In the genomic region with DNA sequence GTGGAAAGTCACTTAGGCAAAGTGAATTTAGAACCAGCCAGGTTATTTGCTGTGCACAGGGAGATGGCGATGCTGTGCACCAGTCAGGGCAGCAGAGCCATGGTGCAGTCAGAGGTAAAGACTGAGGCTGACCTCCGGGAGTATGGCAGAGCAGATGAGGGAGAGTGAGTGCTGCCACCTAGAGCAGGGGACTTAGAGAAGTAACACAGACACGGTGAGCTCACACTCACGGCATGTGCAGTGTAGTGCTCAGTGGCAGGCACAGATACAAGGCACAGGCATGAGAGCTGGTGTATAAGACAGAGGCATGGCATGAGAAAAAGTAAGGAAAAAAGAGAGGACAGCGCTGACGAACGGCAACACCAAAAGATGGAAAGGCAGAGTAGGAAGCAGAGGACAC, we compare ENCODE assay signal across 24 mouse cellular contexts. TPM values are rescaled to one million over a fixed set of nuclear protein-coding genes. Genes with fewer than 3 reads are reported as not detected.
DNase-seq lines count a peak whose midpoint lies in the region; ATAC-seq and TF ChIP-seq lines count a peak whose summit lies in the region.
"Had no signal": no experiment of that assay in that cellular context is flagged by ENCODE, and none has a peak within 500 bp of the region (broad histone marks: within the 10 kb centered on the region; RNA-seq: fewer than 3 reads in every experiment).

No protein-coding gene starts in this region.

- H3K36me3 ChIP-seq in intestine, postnatal 0 days (ENCODE audit: control insufficient read depth, insufficient read depth) = peaks cover 30% of the 10 kb centered on the region
- peaks cover 6% of the 10 kb centered on the region; the same call in 1 of the 2 replicates for H3K36me3 ChIP-seq in intestine, embryonic 15.5 days
- peaks cover 43% of the 10 kb centered on the region for H3K36me3 ChIP-seq in liver, postnatal 0 days (replicated peaks; ENCODE audit: insufficient read depth, low read length)
- H3K36me3 ChIP-seq in liver, embryonic 11.5 days (ENCODE audit: control insufficient read depth, insufficient read depth, low read length) = peaks cover 6% of the 10 kb centered on the region; the same call in 1 of the 2 replicates

- no peak for ATAC-seq in intestine, postnatal 0 days
- no peak for ATAC-seq in intestine, embryonic 15.5 days
- no peak for ATAC-seq in liver, postnatal 0 days
- no peak; the same call in 1 of the 2 replicates for ATAC-seq in liver, embryonic 11.5 days (replicated peaks; ENCODE audit: low FRiP score)
- peak; percentile 50 for ATAC-seq in megakaryocyte-erythroid progenitor cell, adult 5-6 weeks (replicated peaks; ENCODE audit: low FRiP score, low TSS enrichment, poor library complexity, severe bottlenecking)
- ATAC-seq: forebrain, embryonic 16.5 days; inflammation-experienced regulatory T-cells, adult 6 months had no signal

- H3K4me1 ChIP-seq in intestine, postnatal 0 days (replicated peaks; ENCODE audit: control insufficient read depth, insufficient read depth, low read length) = no peaks in the 10 kb centered on the region
- H3K4me1 ChIP-seq in intestine, embryonic 15.5 days (replicated peaks) = no peaks in the 10 kb centered on the region
- no peaks in the 10 kb centered on the region for H3K4me1 ChIP-seq in liver, postnatal 0 days (ENCODE audit: insufficient read depth)
- no peaks in the 10 kb centered on the region for H3K4me1 ChIP-seq in liver, embryonic 11.5 days (replicated peaks; ENCODE audit: control insufficient read depth, insufficient read depth, low read length)
- H3K4me1 ChIP-seq: embryonic facial prominence, embryonic 13.5 days; heart, embryonic 12.5 days; hindbrain, embryonic 10.5 days; hindbrain, embryonic 15.5 days; limb, embryonic 12.5 days; liver, embryonic 15.5 days; neural tube, embryonic 13.5 days had no signal

- no peaks in the 10 kb centered on the region for H3K9me3 ChIP-seq in intestine, postnatal 0 days (ENCODE audit: control insufficient read depth)
- no peaks in the 10 kb centered on the region for H3K9me3 ChIP-seq in intestine, embryonic 15.5 days
- no peaks in the 10 kb centered on the region for H3K9me3 ChIP-seq in liver, postnatal 0 days (ENCODE audit: low read length)
- H3K9me3 ChIP-seq in liver, embryonic 11.5 days (ENCODE audit: control insufficient read depth, low read length) = no peaks in the 10 kb centered on the region
- H3K9me3 ChIP-seq: embryonic facial prominence, embryonic 13.5 days; heart, embryonic 12.5 days; hindbrain, embryonic 10.5 days; hindbrain, embryonic 15.5 days; limb, embryonic 12.5 days; liver, embryonic 15.5 days; neural tube, embryonic 13.5 days had no signal

- no peak overlapping the region for H3K9ac ChIP-seq in intestine, postnatal 0 days (ENCODE audit: low read depth, low read length)
- H3K9ac ChIP-seq in intestine, embryonic 15.5 days = no peak overlapping the region
- H3K9ac ChIP-seq in liver, postnatal 0 days (replicated peaks) = no peak overlapping the region
- H3K9ac ChIP-seq in liver, embryonic 11.5 days (ENCODE audit: low read depth, low read length) = no peak overlapping the region
- H3K9ac ChIP-seq: embryonic facial prominence, embryonic 13.5 days; heart, embryonic 12.5 days; hindbrain, embryonic 15.5 days; limb, embryonic 12.5 days; liver, embryonic 15.5 days; neural tube, embryonic 13.5 days had no signal

- WGBS in intestine, postnatal 0 days = 75% methylated on average over 7 of the region's 7 CpGs
- 84% methylated on average over 7 of the region's 7 CpGs for WGBS in intestine, embryonic 15.5 days
- WGBS in liver, postnatal 0 days (ENCODE audit: insufficient replicate concordance) = 66% methylated on average over 7 of the region's 7 CpGs
- 81% methylated on average over 7 of the region's 7 CpGs for WGBS in liver, embryonic 11.5 days

- no peaks in the 10 kb centered on the region for H3K27me3 ChIP-seq in intestine, postnatal 0 days (replicated peaks; ENCODE audit: control insufficient read depth, insufficient read depth, low read length)
- no peaks in the 10 kb centered on the region for H3K27me3 ChIP-seq in intestine, embryonic 15.5 days (replicated peaks)
- H3K27me3 ChIP-seq in liver, postnatal 0 days (ENCODE audit: insufficient read depth, low read length) = no peaks in the 10 kb centered on the region
- H3K27me3 ChIP-seq in liver, embryonic 11.5 days (replicated peaks; ENCODE audit: control insufficient read depth, insufficient read depth, low read length) = no peaks in the 10 kb centered on the region
- H3K27me3 ChIP-seq: embryonic facial prominence, embryonic 13.5 days; heart, embryonic 12.5 days; hindbrain, embryonic 15.5 days; limb, embryonic 12.5 days; liver, embryonic 15.5 days; neural tube, embryonic 13.5 days had no signal

- no peak overlapping the region for H3K27ac ChIP-seq in intestine, postnatal 0 days (ENCODE audit: low read depth, low read length)
- no peak overlapping the region for H3K27ac ChIP-seq in intestine, embryonic 15.5 days
- no peak overlapping the region for H3K27ac ChIP-seq in liver, postnatal 0 days (ENCODE audit: low read depth)
- no peak overlapping the region for H3K27ac ChIP-seq in liver, embryonic 11.5 days (ENCODE audit: low read depth, low read length)
- H3K27ac ChIP-seq: embryonic facial prominence, embryonic 13.5 days; heart, adult 2 months; hindbrain, embryonic 10.5 days; hindbrain, embryonic 15.5 days; kidney, postnatal 0 days; limb, embryonic 12.5 days; liver, embryonic 15.5 days; neural tube, embryonic 13.5 days had no signal

- TF ChIP-seq EP300 in liver, postnatal 0 days (IDR thresholded peaks at IDR 0.05; ENCODE audit: low read depth) = no peak

- H3K4me3 ChIP-seq in intestine, postnatal 0 days (ENCODE audit: low read depth, low read length) = no peak overlapping the region
- no peak overlapping the region for H3K4me3 ChIP-seq in intestine, embryonic 15.5 days (replicated peaks)
- no peak overlapping the region for H3K4me3 ChIP-seq in liver, postnatal 0 days (ENCODE audit: low read depth, low read length)
- H3K4me3 ChIP-seq in liver, embryonic 11.5 days (ENCODE audit: low read depth, low read length) = no peak overlapping the region
- H3K4me3 ChIP-seq: embryonic facial prominence, embryonic 13.5 days; erythroblast, embryonic 14.5 days; heart, adult 2 months; heart, embryonic 12.5 days; hindbrain, embryonic 10.5 days; hindbrain, embryonic 15.5 days; limb, embryonic 12.5 days; liver, embryonic 15.5 days; neural tube, embryonic 13.5 days had no signal

- TF ChIP-seq CTCF in intestine, postnatal 0 days (IDR thresholded peaks at IDR 0.05; ENCODE audit: low read depth) = peak; percentile 43
- TF ChIP-seq CTCF in liver, postnatal 0 days (IDR thresholded peaks at IDR 0.05; ENCODE audit: low read depth) = peak; percentile 8; the same call in 1 of the 2 replicates

- DNase-seq in liver, postnatal 0 days = no peak
- DNase-seq in liver, embryonic 11.5 days (ENCODE audit: low spot score) = no peak
- peak; percentile 43 for DNase-seq in ES-CJ7 (ENCODE audit: low read depth, low spot score)
- DNase-seq in adrenal gland, postnatal 4 days (ENCODE audit: low spot score in 2 of 2) = no peak
- DNase-seq: adrenal gland, postnatal 10 days; cerebellum, adult 11-12 months; cerebellum, postnatal 10 days; heart, adult 2 months; kidney, adult 8-10 months had no signal

- H3K4me2 ChIP-seq in intestine, postnatal 0 days (replicated peaks; ENCODE audit: low read depth) = no peak overlapping the region
- H3K4me2 ChIP-seq in intestine, embryonic 15.5 days (replicated peaks) = no peak overlapping the region
- H3K4me2 ChIP-seq in liver, postnatal 0 days (ENCODE audit: low read depth, low read length) = no peak overlapping the region
- H3K4me2 ChIP-seq in liver, embryonic 11.5 days = no peak overlapping the region
- H3K4me2 ChIP-seq: embryonic facial prominence, embryonic 13.5 days; heart, embryonic 12.5 days; hindbrain, embryonic 15.5 days; limb, embryonic 12.5 days; liver, embryonic 15.5 days; midbrain, embryonic 11.5 days; neural tube, embryonic 13.5 days had no signal

RNA-seq across cellular contexts. Expression of a gene that starts 30.6 kb away (rescaled TPM):
- polyA plus RNA-seq in intestine, postnatal 0 days (2015; fragmentation: Nextera tagmentation; extraction: Ambion mirVana) = 17.2 and 18.5 TPM in 2 replicates
- polyA plus RNA-seq in intestine, embryonic 15.5 days (2015; fragmentation: Nextera tagmentation; extraction: Ambion mirVana) = 13.1 and 16.6 TPM in 2 replicates
- 2.5 and 2.7 TPM in 2 replicates for polyA plus RNA-seq in liver, postnatal 0 days (2015; fragmentation: Nextera tagmentation; extraction: Ambion mirVana)
- 2.1 and 2.8 TPM in 2 replicates for polyA plus RNA-seq in liver, embryonic 11.5 days (2014; fragmentation: Nextera tagmentation; extraction: Ambion mirVana)
- total RNA-seq in megakaryocyte-erythroid progenitor cell, adult 5-6 weeks (2014; fragmentation: Nextera tagmentation) = 0.37 TPM in 1 of 2 replicates, not detected in the other
- 0.88 TPM in 1 of 2 replicates, not detected in the other for total RNA-seq in megakaryocyte-erythroid progenitor cell, adult 5-6 weeks (2017)
- 10 to 100 TPM; 50.9 to 55.5 TPM for total RNA-seq in adrenal gland, postnatal 4 days (2021)
- polyA plus RNA-seq: erythroblast, embryonic 14.5 days had no signal

RNA-seq across cellular contexts. Expression of a gene that starts 49.6 kb away (rescaled TPM):
- polyA plus RNA-seq in intestine, postnatal 0 days (2015; fragmentation: Nextera tagmentation; extraction: Ambion mirVana) = 2.6 and 2.7 TPM in 2 replicates
- polyA plus RNA-seq in intestine, embryonic 15.5 days (2015; fragmentation: Nextera tagmentation; extraction: Ambion mirVana) = 2.3 and 2.6 TPM in 2 replicates
- polyA plus RNA-seq in liver, postnatal 0 days (2015; fragmentation: Nextera tagmentation; extraction: Ambion mirVana) = 0.90 and 1.3 TPM in 2 replicates
- 3.2 TPM in 2 replicates for polyA plus RNA-seq in liver, embryonic 11.5 days (2014; fragmentation: Nextera tagmentation; extraction: Ambion mirVana)
- total RNA-seq in megakaryocyte-erythroid progenitor cell, adult 5-6 weeks (2014; fragmentation: Nextera tagmentation) = 10.0 and 11.3 TPM in 2 replicates
- total RNA-seq in megakaryocyte-erythroid progenitor cell, adult 5-6 weeks (2017) = 15.1 and 15.3 TPM in 2 replicates
- 10 to 100 TPM; 28.4 to 28.6 TPM for total RNA-seq in adrenal gland, postnatal 4 days (2021)
